Mouse (Mus musculus): Measurements from ENCODE around the gene Ndufa1. TPM values are rescaled to one million over a fixed set of nuclear protein-coding genes. Genes with fewer than 3 reads are reported as not detected.

Gene Ndufa1
- polyA plus RNA-seq (2015; fragmentation: Nextera tagmentation; extraction: Ambion mirVana), result 789 and 799 TPM in 2 replicates

GRCm38 (mm10) chrX:37191105-37191743 lies at the start of gene Ndufa1, which contains the start of gene Rnf113a1:
Gene Ndufa1, minus strand, starts transcription at chrX:37191163.
Gene Rnf113a1, plus strand, starts transcription at chrX:37191245.

GRCm38 (mm10) chrX:37222158-37222557 lies 31.2 kb upstream of the Ndufa1 start, which contains the start of gene Rhox1:
Gene Rhox1, minus strand, starts transcription at chrX:37222258.

GRCm38 (mm10) chrX:37210941-37211340 lies 20.0 kb upstream of the Ndufa1 start, which contains the start of gene Gm9:
Gene Gm9, minus strand, starts transcription at chrX:37211041.

GRCm38 (mm10) chrX:37168742-37169141 lies 22.2 kb downstream of the Ndufa1 start, which contains the start of gene Akap14:
Gene Akap14, minus strand, starts transcription at chrX:37168842.

Other genes with a start within 250 kb of the Ndufa1 start
- 19.3 and 19.9 TPM in 2 replicates for gene Sept6, start 199.4 kb downstream of the Ndufa1 start, polyA plus RNA-seq (2015; fragmentation: Nextera tagmentation; extraction: Ambion mirVana)
- gene Sowahd, start 142.3 kb downstream of the Ndufa1 start, polyA plus RNA-seq (2015; fragmentation: Nextera tagmentation; extraction: Ambion mirVana), result 0.33 and 0.66 TPM in 2 replicates
- gene Rpl39, start 105.8 kb downstream of the Ndufa1 start, polyA plus RNA-seq (2015; fragmentation: Nextera tagmentation; extraction: Ambion mirVana), result 810 and 1,409 TPM in 2 replicates
- gene Upf3b, start 80.8 kb downstream of the Ndufa1 start, polyA plus RNA-seq (2015; fragmentation: Nextera tagmentation; extraction: Ambion mirVana), result 13.0 and 17.0 TPM in 2 replicates
- 11.6 and 12.9 TPM in 2 replicates for gene Nkap, start 64.4 kb downstream of the Ndufa1 start, polyA plus RNA-seq (2015; fragmentation: Nextera tagmentation; extraction: Ambion mirVana)
- gene Akap14, start 22.3 kb downstream of the Ndufa1 start, polyA plus RNA-seq (2015; fragmentation: Nextera tagmentation; extraction: Ambion mirVana), result 0.16 TPM in 1 of 2 replicates, not detected in the other
- 8.5 and 9.6 TPM in 2 replicates for gene Rnf113a1, start 82 bp upstream of the Ndufa1 start, polyA plus RNA-seq (2015; fragmentation: Nextera tagmentation; extraction: Ambion mirVana)
- gene Gm9, start 19.9 kb upstream of the Ndufa1 start, polyA plus RNA-seq (2015; fragmentation: Nextera tagmentation; extraction: Ambion mirVana), result not detected in 2 replicates
- not detected in 2 replicates for gene Rhox1, start 31.1 kb upstream of the Ndufa1 start, polyA plus RNA-seq (2015; fragmentation: Nextera tagmentation; extraction: Ambion mirVana)
- gene Rhox2a, start 53.8 kb upstream of the Ndufa1 start, polyA plus RNA-seq (2015; fragmentation: Nextera tagmentation; extraction: Ambion mirVana), result not detected in 2 replicates
- gene Rhox3a, start 58.8 kb upstream of the Ndufa1 start, polyA plus RNA-seq (2015; fragmentation: Nextera tagmentation; extraction: Ambion mirVana), result not detected in 2 replicates
- gene Rhox4a, start 74.2 kb upstream of the Ndufa1 start, polyA plus RNA-seq (2015; fragmentation: Nextera tagmentation; extraction: Ambion mirVana), result not detected in 2 replicates
- gene Rhox3a2, start 188.9 kb upstream of the Ndufa1 start, polyA plus RNA-seq (2015; fragmentation: Nextera tagmentation; extraction: Ambion mirVana), result not detected in 2 replicates
- not detected in 2 replicates for gene Rhox4a2, start 199.7 kb upstream of the Ndufa1 start, polyA plus RNA-seq (2015; fragmentation: Nextera tagmentation; extraction: Ambion mirVana)
- gene Rhox2b, start 220.9 kb upstream of the Ndufa1 start, polyA plus RNA-seq (2015; fragmentation: Nextera tagmentation; extraction: Ambion mirVana), result not detected in 2 replicates
- not detected in 2 replicates for gene Rhox4b, start 241.3 kb upstream of the Ndufa1 start, polyA plus RNA-seq (2015; fragmentation: Nextera tagmentation; extraction: Ambion mirVana)